Mouse (Mus musculus): Measurements from ENCODE around the gene Lyrm1. TPM values are rescaled to one million over a fixed set of nuclear protein-coding genes. Genes with fewer than 3 reads are reported as not detected.
A peak's percentile ranks its signal among the peaks of the same experiment; 100 is the strongest.

Gene Lyrm1
- polyA plus RNA-seq (2012; rRNA removed): 3.0 and 3.2 TPM in 2 replicates

GRCm38 (mm10) chr7:119895639-119896512 is at the start of gene Lyrm1, which contains the start of gene Dcun1d3:
Lyrm1 (plus strand) TSS chr7:119895861.
Dcun1d3 (minus strand) TSS chr7:119896298.
- no peak for DNase-seq (ENCODE audit: low read depth)

- DNase-seq (ENCODE audit: low read depth): peak; percentile 91
Observed at GRCm38 (mm10) chr7:119847396-119847795, 48.3 kb upstream of the Lyrm1 start.

- DNase-seq (ENCODE audit: low read depth): no peak
Observed at GRCm38 (mm10) chr7:119849096-119849495, 46.6 kb upstream of the Lyrm1 start.

GRCm38 (mm10) chr7:119850737-119851136 is 44.9 kb upstream of the Lyrm1 start:
- DNase-seq (ENCODE audit: low read depth): peak; percentile 94

- no peak for DNase-seq (ENCODE audit: low read depth)
Observed at GRCm38 (mm10) chr7:119852494-119852893, 43.2 kb upstream of the Lyrm1 start.

- DNase-seq (ENCODE audit: low read depth): no peak
Observed at GRCm38 (mm10) chr7:119853186-119853585, 42.5 kb upstream of the Lyrm1 start.

- no peak for DNase-seq (ENCODE audit: low read depth)
Observed at GRCm38 (mm10) chr7:119854362-119854761, 41.3 kb upstream of the Lyrm1 start.

GRCm38 (mm10) chr7:119855031-119855430 is 40.6 kb upstream of the Lyrm1 start:
- DNase-seq (ENCODE audit: low read depth): no peak

DNA sequence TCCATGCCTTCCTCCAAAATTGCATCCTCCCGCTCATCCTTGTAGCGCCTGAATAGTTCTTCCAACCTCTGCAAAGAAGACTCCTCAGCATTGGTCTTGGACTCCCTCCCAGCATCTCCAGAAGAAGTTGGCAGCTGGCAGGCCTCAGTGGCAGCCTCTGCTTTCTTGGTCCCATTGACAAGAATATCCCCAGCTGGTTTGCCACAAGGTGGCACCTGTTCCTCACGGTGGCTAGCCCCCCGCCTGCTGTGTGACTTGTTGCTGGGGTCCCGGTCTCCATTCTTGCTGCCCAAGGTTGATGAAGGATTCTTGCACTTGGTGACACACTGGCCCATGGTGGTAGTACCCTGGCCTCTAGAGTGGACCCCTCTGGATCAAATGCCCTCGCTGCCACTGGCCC is 36.2 kb upstream of the Lyrm1 start:
- no peak for DNase-seq (ENCODE audit: low read depth)

- DNase-seq (ENCODE audit: low read depth): no peak
Observed at GRCm38 (mm10) chr7:119860116-119860515, 35.5 kb upstream of the Lyrm1 start.

GRCm38 (mm10) chr7:119860554-119860953 is 35.1 kb upstream of the Lyrm1 start:
- no peak for DNase-seq (ENCODE audit: low read depth)

DNA sequence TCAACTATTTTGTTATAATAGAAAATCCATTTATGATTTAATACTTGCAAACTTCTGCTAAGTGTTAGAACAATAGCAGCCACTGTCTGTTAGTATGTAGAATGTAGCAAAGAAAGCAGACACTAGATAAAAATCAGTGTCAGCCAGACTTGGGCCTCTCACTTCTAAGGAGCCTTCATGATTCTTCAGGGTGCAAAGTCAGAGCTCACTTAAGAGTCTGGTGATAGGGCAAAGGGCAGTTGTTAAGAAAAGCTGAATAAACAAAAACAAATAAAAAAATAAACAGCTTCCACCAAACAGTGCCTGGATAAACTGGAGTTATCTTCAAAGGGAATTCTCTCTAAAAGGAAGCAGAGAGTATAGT is 34.7 kb upstream of the Lyrm1 start:
- no peak for DNase-seq (ENCODE audit: low read depth)

DNA sequence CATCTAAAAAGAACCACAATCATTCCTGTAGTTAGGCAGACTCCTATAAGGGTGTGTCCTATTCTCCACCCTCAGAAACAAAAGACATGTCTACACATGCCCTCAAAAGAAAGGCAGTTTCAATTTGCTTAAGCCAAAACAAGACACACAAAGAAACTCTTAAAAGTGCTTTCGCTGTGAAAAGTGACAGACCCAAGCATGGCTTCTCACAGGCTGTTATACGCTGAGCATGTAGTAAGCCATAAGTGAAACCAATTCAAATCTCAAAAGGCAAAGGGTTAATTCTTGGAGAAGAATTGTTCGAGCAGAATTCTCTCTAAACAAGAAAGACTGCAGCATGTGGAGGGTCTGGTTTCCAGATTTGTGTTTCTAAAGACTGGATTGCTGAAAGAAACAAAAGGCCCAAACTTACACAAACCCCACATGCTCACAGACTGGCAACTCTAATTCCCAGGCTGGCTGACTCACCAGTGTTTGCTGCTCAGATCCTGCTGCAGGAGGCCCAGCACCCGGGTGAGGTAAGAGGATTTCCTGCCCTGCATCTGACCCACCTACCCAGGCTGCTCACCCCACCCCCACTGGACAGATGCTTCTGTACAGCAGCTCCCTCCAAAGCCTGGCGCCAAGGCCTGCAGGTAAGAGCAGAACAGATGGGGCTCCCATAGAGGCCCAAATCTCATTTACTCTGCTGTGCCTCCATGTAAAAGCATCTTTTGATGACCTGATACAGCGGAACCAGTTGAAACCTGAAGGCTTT is 34.1 kb upstream of the Lyrm1 start:
- no peak for DNase-seq (ENCODE audit: low read depth)

- DNase-seq (ENCODE audit: low read depth): no peak
Observed at GRCm38 (mm10) chr7:119862167-119862566, 33.5 kb upstream of the Lyrm1 start.

DNA sequence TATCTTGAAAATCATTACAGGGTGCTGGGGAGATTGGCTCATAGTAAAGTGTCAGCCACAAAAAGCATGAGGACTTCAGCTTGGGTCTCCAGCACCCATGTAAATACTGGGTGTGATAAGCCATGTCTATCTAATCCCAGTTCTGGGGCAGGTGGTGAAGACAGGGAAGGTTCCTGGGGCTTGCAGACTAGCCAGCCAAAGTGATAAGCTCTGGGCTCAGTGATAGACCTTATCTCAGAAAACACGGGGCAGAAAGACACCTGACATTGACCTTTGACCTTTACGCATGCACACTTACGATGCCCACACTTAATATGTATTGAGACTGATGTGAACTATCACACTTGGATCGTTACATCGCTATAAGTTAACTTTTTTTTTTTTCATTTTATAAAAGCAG is 31.2 kb upstream of the Lyrm1 start:
- no peak for DNase-seq (ENCODE audit: low read depth)

- DNase-seq (ENCODE audit: low read depth): no peak
Observed at GRCm38 (mm10) chr7:119866136-119866535, 29.5 kb upstream of the Lyrm1 start.

- no peak for DNase-seq (ENCODE audit: low read depth)
Observed at GRCm38 (mm10) chr7:119872204-119872603, 23.5 kb upstream of the Lyrm1 start.

GRCm38 (mm10) chr7:119873050-119873449 is 22.6 kb upstream of the Lyrm1 start:
- no peak for DNase-seq (ENCODE audit: low read depth)

- no peak for DNase-seq (ENCODE audit: low read depth)
Observed at GRCm38 (mm10) chr7:119875776-119876440, 19.8 kb upstream of the Lyrm1 start.

GRCm38 (mm10) chr7:119879171-119879570 is 16.5 kb upstream of the Lyrm1 start:
- no peak for DNase-seq (ENCODE audit: low read depth)

- DNase-seq (ENCODE audit: low read depth): no peak
Observed at GRCm38 (mm10) chr7:119880345-119880744, 15.3 kb upstream of the Lyrm1 start.

GRCm38 (mm10) chr7:119881229-119881628 is 14.4 kb upstream of the Lyrm1 start:
- DNase-seq (ENCODE audit: low read depth): no peak

All from gonadal fat pad, adult 2 months (tissue).